Mouse (Mus musculus) C2C12 (cell line): ENCODE results near the gene Itga11.

Source experiments
- CEBPB ChIP-seq: IDR thresholded peaks from one replicate; pipeline ENCODE4 v1.6.1; 2011; ENCODE audit warnings: low read depth, mild to moderate bottlenecking, control low read depth, moderate library complexity
- CTCF ChIP-seq: IDR thresholded peaks from one replicate; pipeline ENCODE4 v1.5.1; 2011; ENCODE audit not compliant: control insufficient read depth, insufficient read depth, insufficient read length
- USF1 ChIP-seq: IDR thresholded peaks from one replicate; pipeline ENCODE4 v1.6.1; 2011; ENCODE audit warnings: low read depth, mild to moderate bottlenecking, control low read depth, moderate library complexity

DNA sequence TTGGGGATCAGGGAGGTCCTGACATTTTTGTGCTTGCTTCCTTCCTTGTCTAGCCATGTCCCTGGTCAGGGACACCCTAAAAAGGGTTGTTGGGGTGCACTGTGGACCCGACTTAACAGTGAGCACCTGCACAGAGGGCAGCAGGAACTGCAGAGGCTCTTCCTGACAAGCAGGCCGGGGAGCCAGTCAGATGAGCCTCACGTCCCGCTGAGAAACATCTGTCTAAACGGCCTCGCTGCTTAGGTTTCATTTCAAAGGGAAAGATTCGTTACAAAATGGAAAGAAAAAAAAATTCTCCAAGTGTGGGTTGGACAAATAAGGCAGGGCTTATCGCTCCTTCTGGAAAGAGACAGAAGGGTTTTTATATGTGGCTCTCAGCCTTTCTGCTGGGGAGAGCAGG lies 40.4 kb downstream of the Itga11 start:
- TF ChIP-seq USF1 (no peak), CTCF (no peak), CEBPB (no peak)
